Mouse (Mus musculus) stomach, postnatal 0 days (tissue): Measurements from ENCODE around the gene Epor.

Experiments
- CTCF ChIP-seq: IDR thresholded peaks from 2 replicates; pipeline ENCODE4 v1.5.1; 2016; ENCODE audit warnings: antibody characterized with exemption, low read depth, mild to moderate bottlenecking, moderate library complexity
- EP300 ChIP-seq: optimal IDR thresholded peaks from 2 replicates; pipeline ENCODE3; 2016; ENCODE audit warnings: antibody characterized with exemption

GRCm38 (mm10) chr9:21948146-21948545 lies 15.2 kb downstream of the Epor start:
- no peak for TF ChIP-seq CTCF
- no peak for TF ChIP-seq EP300
